Mouse (Mus musculus): ENCODE results near the gene Agpat3. TPM values are rescaled to one million over a fixed set of nuclear protein-coding genes. Genes with fewer than 3 reads are reported as not detected.

Agpat3 gene
- 259 and 271 TPM in 2 replicates for polyA plus RNA-seq (2015; fragmentation: Nextera tagmentation; extraction: Ambion mirVana)

DNA sequence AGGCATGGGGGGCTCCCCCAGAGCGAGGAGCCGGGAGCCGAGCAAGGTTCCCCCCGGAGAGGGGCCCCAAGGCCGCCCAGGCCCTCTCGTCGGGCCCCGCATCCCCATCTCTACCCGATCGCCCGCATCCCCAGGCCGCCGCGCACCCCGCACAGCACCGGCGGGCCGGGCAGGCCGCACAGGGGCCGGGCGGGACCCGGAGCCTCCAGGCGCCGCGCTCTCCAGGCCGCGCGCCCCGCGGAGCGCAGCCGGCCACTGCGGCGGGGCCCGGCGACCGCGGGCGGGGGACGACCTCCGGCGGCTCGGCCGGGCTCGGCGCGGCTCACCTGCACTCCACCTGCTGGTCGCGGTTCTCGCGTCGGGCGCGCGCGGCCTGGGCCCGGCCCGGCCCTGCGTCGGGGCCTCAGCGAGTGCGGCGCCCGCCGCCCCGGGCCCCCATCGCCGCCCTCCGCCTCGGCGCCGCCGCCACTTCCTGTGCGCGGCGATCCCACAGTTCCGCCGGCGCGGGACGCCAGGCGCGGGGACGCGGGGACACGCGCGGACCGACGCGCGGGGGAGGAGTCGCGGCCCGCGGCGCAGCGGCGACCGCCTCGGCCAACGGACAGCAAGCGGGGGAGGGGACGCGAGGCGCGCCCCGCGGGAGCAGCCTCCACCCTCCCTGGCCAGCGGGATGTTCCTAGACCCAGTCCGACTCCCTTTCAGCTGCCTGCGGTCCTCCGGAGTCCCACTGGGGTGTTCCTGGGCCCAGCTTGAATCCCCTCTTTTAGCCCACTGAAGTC, at the start of gene Agpat3:
Gene Agpat3 (minus strand): TSS at position 603 of the 779 bp plus-strand sequence.

DNA sequence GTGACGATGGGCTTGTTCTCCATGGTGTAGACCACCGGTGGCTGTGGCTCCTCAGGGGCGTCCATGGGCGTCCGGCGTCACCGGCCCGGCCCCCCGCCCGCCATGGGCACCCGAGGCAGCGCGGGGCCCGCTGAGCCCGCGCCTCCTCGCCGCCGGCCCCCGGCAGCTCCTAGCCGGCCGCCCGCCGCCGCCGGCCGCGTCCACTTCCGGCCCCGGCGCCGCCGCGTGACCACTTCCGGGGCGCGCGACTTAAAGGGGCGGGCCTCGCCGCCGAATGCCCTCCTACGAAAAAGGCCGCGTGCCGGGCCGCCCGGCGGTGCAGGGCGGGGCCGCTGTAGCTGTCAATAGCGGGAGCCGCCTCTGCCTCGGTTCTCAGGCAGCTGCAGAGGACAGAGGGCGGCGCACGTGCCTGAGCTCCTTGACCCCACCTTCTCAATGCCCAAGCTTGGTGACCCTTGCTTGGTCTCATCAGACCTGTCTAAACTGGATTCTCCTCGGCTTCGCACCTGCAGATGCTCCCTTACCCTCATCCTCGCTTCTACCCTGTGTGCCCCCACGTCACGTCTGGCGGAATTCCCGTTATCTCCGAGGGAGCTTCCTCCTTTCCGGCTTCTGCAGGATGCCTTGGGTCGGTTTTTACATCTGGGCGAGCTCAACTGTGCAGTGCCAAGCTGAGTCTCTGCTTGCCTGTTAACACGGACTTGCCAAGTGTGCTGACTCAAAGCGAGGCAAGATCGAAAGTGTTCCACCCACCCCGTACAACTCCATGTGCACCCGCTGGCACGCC, 107.7 kb downstream of the Agpat3 start, which contains the start of gene Trappc10:
Gene Trappc10 (minus strand): TSS at position 204 of the 787 bp plus-strand sequence.

Small RNA genes lying within 50 kb of the gene (microRNA-seq; reads per million reads assigned to microRNA genes)
- 0 reads per million in 2 experiments for gene Mir7659

Other genes with a start within 250 kb of the Agpat3 start
- 57.2 and 59.8 TPM in 2 replicates for gene D10Jhu81e, start 182.7 kb downstream of the Agpat3 start, polyA plus RNA-seq (2015; fragmentation: Nextera tagmentation; extraction: Ambion mirVana)
- gene Pwp2, start 167.3 kb downstream of the Agpat3 start, polyA plus RNA-seq (2015; fragmentation: Nextera tagmentation; extraction: Ambion mirVana): 6.9 TPM in 2 replicates
- 13.8 and 15.5 TPM in 2 replicates for gene Trappc10, start 107.8 kb downstream of the Agpat3 start, polyA plus RNA-seq (2015; fragmentation: Nextera tagmentation; extraction: Ambion mirVana)
- 154 and 160 TPM in 2 replicates for gene Rrp1, start 60.6 kb upstream of the Agpat3 start, polyA plus RNA-seq (2015; fragmentation: Nextera tagmentation; extraction: Ambion mirVana)
- gene Cstb, start 73.2 kb upstream of the Agpat3 start, polyA plus RNA-seq (2015; fragmentation: Nextera tagmentation; extraction: Ambion mirVana): 158 and 190 TPM in 2 replicates
- 3.8 and 4.7 TPM in 2 replicates for gene Pdxk, start 112.5 kb upstream of the Agpat3 start, polyA plus RNA-seq (2015; fragmentation: Nextera tagmentation; extraction: Ambion mirVana)
- not detected in 2 replicates for gene Olfr1358, start 164.9 kb upstream of the Agpat3 start, polyA plus RNA-seq (2015; fragmentation: Nextera tagmentation; extraction: Ambion mirVana)
- 51.2 and 51.8 TPM in 2 replicates for gene Ilvbl, start 221.9 kb upstream of the Agpat3 start, polyA plus RNA-seq (2015; fragmentation: Nextera tagmentation; extraction: Ambion mirVana)
- gene Syde1, start 239.5 kb upstream of the Agpat3 start, polyA plus RNA-seq (2015; fragmentation: Nextera tagmentation; extraction: Ambion mirVana): 7.8 and 7.9 TPM in 2 replicates